Mouse (Mus musculus): ENCODE data around the gene Cyb561d2. TPM values are rescaled to one million over a fixed set of nuclear protein-coding genes. Genes with fewer than 3 reads are reported as not detected.

Gene Cyb561d2
- polyA plus RNA-seq, 1 experiment = 47.7 TPM

DNA sequence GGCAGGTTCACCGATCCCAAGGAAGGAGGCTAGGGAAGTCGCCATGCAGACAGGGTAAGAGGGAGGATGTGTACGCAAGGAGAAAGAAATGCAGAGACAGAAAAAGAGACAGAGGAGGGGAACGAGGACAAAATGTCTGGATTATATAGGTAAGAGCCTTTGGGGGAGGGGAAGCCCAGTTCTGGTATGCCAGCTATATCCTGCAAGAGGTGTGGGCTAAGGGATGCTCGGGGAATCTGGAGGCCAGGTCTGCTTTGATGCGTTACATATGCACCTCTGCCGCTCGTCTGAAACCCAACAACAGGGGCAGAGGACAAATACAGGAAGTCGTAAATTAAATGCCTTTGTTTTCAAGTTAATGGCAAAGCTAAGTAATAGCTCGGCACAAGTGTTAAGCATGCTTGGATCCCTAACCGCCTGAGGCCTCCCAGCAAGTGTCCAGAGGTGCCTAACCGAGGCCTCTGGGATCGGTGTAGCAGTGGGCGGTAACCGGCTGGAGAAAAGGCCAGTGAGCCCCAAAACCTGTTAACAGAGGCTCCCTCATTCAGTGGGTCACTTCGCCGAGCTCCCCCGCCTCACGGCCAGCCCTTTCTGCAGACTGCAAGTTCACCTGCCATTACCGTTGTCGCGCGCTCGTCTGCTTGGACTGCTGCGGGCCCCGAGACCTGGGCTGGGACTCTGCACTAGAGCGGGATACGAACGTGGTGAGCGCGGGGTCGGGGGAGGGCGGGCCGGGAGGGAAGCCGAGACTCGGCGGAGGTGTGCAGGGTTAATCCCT lies 11.7 kb upstream of the Cyb561d2 start:
- Histone ChIP-seq H3K27ac (ENCODE audit: insufficient read depth, low read depth, low read length) (peak overlapping the region; percentile 3; the same call in 1 of the 2 replicates), H3K4me1 (ENCODE audit: control insufficient read depth, insufficient read depth, insufficient read length, low read length) (peaks cover 14% of the 10 kb centered on the region), H3K36me3 (ENCODE audit: control insufficient read depth, insufficient read depth, low read length) (peaks cover 17% of the 10 kb centered on the region), H3K27me3 (ENCODE audit: control insufficient read depth, insufficient read depth, low read length) (no peaks in the 10 kb centered on the region), H3K4me3 (ENCODE audit: low read depth, low read length) (peak overlapping the region; percentile 61)
- WGBS = 9% methylated on average over 37 of the region's 37 CpGs
- TF ChIP-seq CTCF (IDR thresholded peaks at IDR 0.05; ENCODE audit: extremely low read depth, insufficient read length, insufficient replicate concordance, low read depth, low read length) (no peak), POLR2A (IDR thresholded peaks at IDR 0.05; ENCODE audit: low read depth, low read length) (no peak)

DNA sequence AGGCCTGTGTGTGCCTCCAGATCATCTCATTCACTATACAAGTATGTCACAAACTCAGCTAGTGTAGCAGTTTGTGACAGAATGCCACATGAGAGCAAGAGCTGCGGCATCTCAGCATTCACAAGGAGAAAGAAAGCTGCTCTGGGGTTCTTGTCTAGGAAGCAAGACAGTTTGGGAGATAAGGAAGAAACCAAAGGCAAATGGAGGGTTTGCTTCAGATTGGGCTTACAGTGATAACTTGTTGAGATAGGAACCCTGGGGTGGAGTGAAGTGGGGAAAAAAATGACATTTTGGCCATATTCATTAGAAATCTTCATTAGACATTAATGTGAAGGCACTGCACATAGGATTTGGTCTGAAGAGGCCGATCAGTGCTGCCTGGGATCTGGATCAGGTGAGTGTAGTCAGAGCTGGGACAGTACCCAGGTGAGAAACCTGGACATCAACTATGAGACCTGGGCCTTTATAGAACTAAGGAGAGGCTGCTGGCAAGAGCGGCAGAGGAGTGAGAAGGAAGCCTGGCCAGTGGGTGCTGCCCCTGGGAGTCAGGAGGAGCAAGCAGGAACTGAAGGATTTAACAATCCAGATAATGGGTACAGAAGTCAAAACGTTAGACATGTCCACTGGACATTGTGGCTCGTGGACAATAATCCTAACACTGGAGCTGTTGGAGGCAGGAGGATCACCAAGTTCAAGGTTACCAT lies 10.8 kb upstream of the Cyb561d2 start:
- TF ChIP-seq POLR2A (IDR thresholded peaks at IDR 0.05; ENCODE audit: low read depth, low read length) (no peak), CTCF (IDR thresholded peaks at IDR 0.05; ENCODE audit: extremely low read depth, insufficient read length, insufficient replicate concordance, low read depth, low read length) (no peak)
- WGBS = 80% methylated on average over 5 of the region's 5 CpGs
- Histone ChIP-seq H3K4me1 (ENCODE audit: control insufficient read depth, insufficient read depth, insufficient read length, low read length) (peaks cover 14% of the 10 kb centered on the region), H3K36me3 (ENCODE audit: control insufficient read depth, insufficient read depth, low read length) (peaks cover 9% of the 10 kb centered on the region), H3K27me3 (ENCODE audit: control insufficient read depth, insufficient read depth, low read length) (no peaks in the 10 kb centered on the region), H3K27ac (ENCODE audit: insufficient read depth, low read depth, low read length) (no peak overlapping the region), H3K4me3 (ENCODE audit: low read depth, low read length) (no peak overlapping the region)

DNA sequence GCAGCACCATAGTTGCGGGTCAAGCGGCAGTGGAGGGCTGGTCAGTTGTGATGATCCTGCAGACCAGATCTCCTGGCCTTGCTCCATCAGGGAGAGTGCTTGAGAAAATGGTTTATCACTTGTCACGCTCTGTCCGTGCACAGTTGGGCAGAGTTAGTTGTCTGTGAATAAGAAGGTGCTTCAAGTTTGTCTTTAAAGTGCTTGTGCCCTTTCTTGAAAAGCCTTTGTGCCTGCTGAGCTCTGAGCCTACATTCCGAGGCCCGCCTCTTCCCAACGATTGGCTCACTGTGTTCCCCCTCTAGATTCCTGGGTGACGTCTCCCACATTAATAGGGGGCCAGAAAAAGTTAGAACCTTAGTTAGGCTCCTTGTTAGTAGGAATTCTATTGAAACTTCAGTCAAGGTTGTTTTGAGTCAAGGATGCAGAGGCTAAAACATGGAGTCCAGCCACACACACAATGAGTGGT lies 9.9 kb upstream of the Cyb561d2 start:
- WGBS = 49% methylated on average over 8 of the region's 8 CpGs
- TF ChIP-seq CTCF (IDR thresholded peaks at IDR 0.05; ENCODE audit: extremely low read depth, insufficient read length, insufficient replicate concordance, low read depth, low read length) (no peak), POLR2A (IDR thresholded peaks at IDR 0.05; ENCODE audit: low read depth, low read length) (no peak; the same call in 1 of the 2 replicates)
- peak overlapping the region; percentile 27; the same call in 1 of the 2 replicates for H3K27ac ChIP-seq (ENCODE audit: insufficient read depth, low read depth, low read length)
- H3K4me3 ChIP-seq (ENCODE audit: low read depth, low read length) = peak overlapping the region; percentile 65
- H3K4me1 ChIP-seq (ENCODE audit: control insufficient read depth, insufficient read depth, insufficient read length, low read length) = peaks cover 21% of the 10 kb centered on the region
- no peaks in the 10 kb centered on the region for H3K27me3 ChIP-seq (ENCODE audit: control insufficient read depth, insufficient read depth, low read length)
- H3K36me3 ChIP-seq (ENCODE audit: control insufficient read depth, insufficient read depth, low read length) = no peaks in the 10 kb centered on the region

- Histone ChIP-seq H3K4me1 (ENCODE audit: control insufficient read depth, insufficient read depth, insufficient read length, low read length) (peaks cover 21% of the 10 kb centered on the region), H3K4me3 (ENCODE audit: low read depth, low read length) (peak within 1 kb of the TSS; percentile 65), H3K27ac (ENCODE audit: insufficient read depth, low read depth, low read length) (peak within 1 kb of the TSS; percentile 33), H3K27me3 (ENCODE audit: control insufficient read depth, insufficient read depth, low read length) (no peaks in the 10 kb centered on the region), H3K36me3 (ENCODE audit: control insufficient read depth, insufficient read depth, low read length) (no peaks in the 10 kb centered on the region)
- WGBS = 3% methylated on average over 63 of the region's 63 CpGs
- no peak for TF ChIP-seq POLR2A (IDR thresholded peaks at IDR 0.05; ENCODE audit: low read depth, low read length)
- no peak for TF ChIP-seq CTCF (IDR thresholded peaks at IDR 0.05; ENCODE audit: extremely low read depth, insufficient read length, insufficient replicate concordance, low read depth, low read length)
Observed at GRCm38 (mm10) chr9:107551117-107551889, 9.3 kb upstream of the Cyb561d2 start, which contains the start of gene Rassf1. Gene Rassf1 (plus strand): TSS chr9:107551555.

GRCm38 (mm10) chr9:107550491-107551116 lies 8.6 kb upstream of the Cyb561d2 start:
- no peaks in the 10 kb centered on the region for H3K36me3 ChIP-seq (ENCODE audit: control insufficient read depth, insufficient read depth, low read length)

GRCm38 (mm10) chr9:107549297-107550074 lies 7.5 kb upstream of the Cyb561d2 start:
- peaks cover 3% of the 10 kb centered on the region; the same call in 1 of the 2 replicates for H3K36me3 ChIP-seq (ENCODE audit: control insufficient read depth, insufficient read depth, low read length)
- H3K4me3 ChIP-seq (ENCODE audit: low read depth, low read length) = no peak overlapping the region
- peaks cover 21% of the 10 kb centered on the region for H3K4me1 ChIP-seq (ENCODE audit: control insufficient read depth, insufficient read depth, insufficient read length, low read length)
- no peak for TF ChIP-seq POLR2A (IDR thresholded peaks at IDR 0.05; ENCODE audit: low read depth, low read length)
- TF ChIP-seq CTCF (IDR thresholded peaks at IDR 0.05; ENCODE audit: extremely low read depth, insufficient read length, insufficient replicate concordance, low read depth, low read length) = no peak
- WGBS = 91% methylated on average over 20 of the region's 20 CpGs
- no peak overlapping the region for H3K27ac ChIP-seq (ENCODE audit: insufficient read depth, low read depth, low read length)
- no peaks in the 10 kb centered on the region for H3K27me3 ChIP-seq (ENCODE audit: control insufficient read depth, insufficient read depth, low read length)

More at GRCm38 (mm10) chr9:107550491-107551116, 8.6 kb upstream of the Cyb561d2 start:
- WGBS = 58% methylated on average over 23 of the region's 23 CpGs
- H3K4me3 ChIP-seq (ENCODE audit: low read depth, low read length) = no peak overlapping the region
- no peak for TF ChIP-seq POLR2A (IDR thresholded peaks at IDR 0.05; ENCODE audit: low read depth, low read length)
- TF ChIP-seq CTCF (IDR thresholded peaks at IDR 0.05; ENCODE audit: extremely low read depth, insufficient read length, insufficient replicate concordance, low read depth, low read length) = no peak
- peak overlapping the region; percentile 33; the same call in 1 of the 2 replicates for H3K27ac ChIP-seq (ENCODE audit: insufficient read depth, low read depth, low read length)
- H3K4me1 ChIP-seq (ENCODE audit: control insufficient read depth, insufficient read depth, insufficient read length, low read length) = peaks cover 21% of the 10 kb centered on the region
- H3K27me3 ChIP-seq (ENCODE audit: control insufficient read depth, insufficient read depth, low read length) = no peaks in the 10 kb centered on the region
